Mouse (Mus musculus) limb, embryonic 15.5 days (tissue): ENCODE results near the gene Cd320. TPM values are rescaled to one million over a fixed set of nuclear protein-coding genes. Genes with fewer than 3 reads are reported as not detected.
A peak's percentile ranks its signal among the peaks of the same experiment; 100 is the strongest.
"Not testable (repeated sequence)": the region's sequence is repeated elsewhere in the genome, so short reads cannot be mapped to it uniquely, and the experiment has no call there.

Experiments used
- ATAC-seq: fragments of 200-750 bp; cut with Nextera tagmentation; 2 replicates; pipeline ENCODE4 v1.8.0; 2017; ENCODE audit warnings: low read depth, moderate TSS enrichment; ENCODE audit not compliant: insufficient number of reproducible peaks, low FRiP score, low TSS enrichment
- H3K27ac ChIP-seq: fragments of 300-500 bp; sonication (generic); 2 replicates; pipeline ENCODE4 v1.5.1; 2015; ENCODE audit warnings: moderate library complexity, mild to moderate bottlenecking, inconsistent platforms
- H3K27me3 ChIP-seq: fragments of 300-500 bp; sonication (generic); 2 replicates; pipeline ENCODE4 v1.6.1; 2015; ENCODE audit warnings: inconsistent platforms
- H3K36me3 ChIP-seq: fragments of 300-500 bp; sonication (generic); 2 replicates; pipeline ENCODE4 v1.6.1; 2015; ENCODE audit warnings: inconsistent platforms
- H3K4me1 ChIP-seq: fragments of 300-500 bp; sonication (generic); 2 replicates; pipeline ENCODE4 v1.6.1; 2015; ENCODE audit warnings: inconsistent platforms
- H3K4me2 ChIP-seq: fragments of 300-500 bp; sonication (generic); 2 replicates; pipeline ENCODE4 v1.6.1; 2015; ENCODE audit warnings: mild to moderate bottlenecking, inconsistent platforms
- H3K4me3 ChIP-seq: fragments of 300-500 bp; sonication (generic); 2 replicates; pipeline ENCODE4 v1.5.1; 2015; ENCODE audit warnings: mild to moderate bottlenecking, inconsistent platforms
- H3K9ac ChIP-seq: fragments of 300-500 bp; sonication (generic); 2 replicates; pipeline ENCODE4 v1.6.1; 2015; ENCODE audit warnings: inconsistent platforms
- H3K9me3 ChIP-seq: fragments of 300-500 bp; sonication (generic); 2 replicates; pipeline ENCODE4 v1.6.1; 2016; ENCODE audit warnings: inconsistent platforms
- WGBS: fragments of 180-500 bp; shearing (Covaris S2); methylation state at CpG from one replicate; pipeline ENCODE4 v1.1.7; 2015; 5-methylcytosine and 5-hydroxymethylcytosine counted together
- microRNA-seq: library from miRNA; unstranded; fragments of <30 nt; microRNA quantifications from one replicate; pipeline ENCODE4, GENCODE M21; 2016
- polyA plus RNA-seq: library from polyadenylated mRNA; unstranded; fragments of >200 nt; fragmentation: Nextera tagmentation; extraction: Ambion mirVana; gene quantifications from 2 replicates; pipeline ENCODE4 v1.2.1, GENCODE M21; 2015

Gene Cd320
- polyA plus RNA-seq, 1 experiment from 2014 or later = 53.1 TPM

- peak overlapping the region; percentile 72 for H3K4me2 ChIP-seq
- H3K4me1 ChIP-seq, H3K27me3 ChIP-seq, ATAC-seq, H3K9me3 ChIP-seq: not testable (repeated sequence)
- H3K4me3 ChIP-seq = peak overlapping the region; percentile 63
- H3K27ac ChIP-seq = peak overlapping the region; percentile 30; the same call in 1 of the 2 replicates
- 0% methylated on average over 44 of the region's 44 CpGs for WGBS
- peak overlapping the region; percentile 45 for H3K9ac ChIP-seq
- H3K36me3 ChIP-seq = peaks cover 11% of the 10 kb centered on the region; the same call in 1 of the 2 replicates
Observed at GRCm38 (mm10) chr17:33889941-33890532, 47.1 kb downstream of the Cd320 start.

- WGBS = under 1% methylated on average over 49 of the region's 49 CpGs
- no peaks in the 10 kb centered on the region for H3K9me3 ChIP-seq
- peak within 1 kb of the TSS; percentile 45 for H3K9ac ChIP-seq
- peaks cover 8% of the 10 kb centered on the region; the same call in 1 of the 2 replicates for H3K36me3 ChIP-seq
- H3K4me2 ChIP-seq = peak within 1 kb of the TSS; percentile 72
- H3K4me3 ChIP-seq = peak within 1 kb of the TSS; percentile 63
- peaks cover 8% of the 10 kb centered on the region; the same call in 1 of the 2 replicates for H3K4me1 ChIP-seq
- peak; percentile 99 for ATAC-seq
- H3K27ac ChIP-seq = peak within 1 kb of the TSS; percentile 30; the same call in 1 of the 2 replicates
- no peaks in the 10 kb centered on the region for H3K27me3 ChIP-seq
Observed at GRCm38 (mm10) chr17:33890533-33891059, 47.7 kb downstream of the Cd320 start, which contains the start of gene Kifc1. TSS of gene Kifc1 (minus strand) at chr17:33890661.

- no peak overlapping the region for H3K4me2 ChIP-seq
- WGBS = 64% methylated on average over 2 of the region's 2 CpGs
- no peaks in the 10 kb centered on the region for H3K27me3 ChIP-seq
- no peak overlapping the region for H3K9ac ChIP-seq
- H3K36me3 ChIP-seq = no peaks in the 10 kb centered on the region
- no peak overlapping the region for H3K27ac ChIP-seq
- no peak for ATAC-seq
- peaks cover 8% of the 10 kb centered on the region; the same call in 1 of the 2 replicates for H3K4me1 ChIP-seq
- no peak overlapping the region for H3K4me3 ChIP-seq
- H3K9me3 ChIP-seq = no peaks in the 10 kb centered on the region
Observed at GRCm38 (mm10) chr17:33891357-33891756, 48.5 kb downstream of the Cd320 start.

GRCm38 (mm10) chr17:33891892-33892291, 49.0 kb downstream of the Cd320 start:
- H3K9ac ChIP-seq, ATAC-seq, H3K27me3 ChIP-seq, H3K9me3 ChIP-seq, H3K4me3 ChIP-seq, H3K36me3 ChIP-seq, H3K27ac ChIP-seq, H3K4me1 ChIP-seq, H3K4me2 ChIP-seq: not testable (repeated sequence)
- 68% methylated on average over 6 of the region's 6 CpGs for WGBS

GRCm38 (mm10) chr17:33892429-33892828, 49.5 kb downstream of the Cd320 start:
- H3K4me1 ChIP-seq = peaks cover 8% of the 10 kb centered on the region; the same call in 1 of the 2 replicates
- no peak overlapping the region for H3K4me3 ChIP-seq
- ATAC-seq = no peak
- no peak overlapping the region for H3K9ac ChIP-seq
- H3K9me3 ChIP-seq = no peaks in the 10 kb centered on the region
- H3K27ac ChIP-seq = no peak overlapping the region
- no peak overlapping the region for H3K4me2 ChIP-seq
- no peaks in the 10 kb centered on the region for H3K36me3 ChIP-seq
- 24% methylated on average over 7 of the region's 7 CpGs for WGBS
- H3K27me3 ChIP-seq = no peaks in the 10 kb centered on the region

GRCm38 (mm10) chr17:33893011-33893410, 50.1 kb downstream of the Cd320 start:
- not testable (repeated sequence) for H3K36me3 ChIP-seq, H3K27ac ChIP-seq, H3K4me2 ChIP-seq, H3K4me1 ChIP-seq, H3K9ac ChIP-seq, H3K27me3 ChIP-seq, H3K9me3 ChIP-seq, H3K4me3 ChIP-seq, ATAC-seq
- WGBS = 72% methylated on average over 4 of the region's 4 CpGs

GRCm38 (mm10) chr17:33897114-33897794, 54.4 kb downstream of the Cd320 start:
- Histone ChIP-seq H3K4me1 (no peaks in the 10 kb centered on the region), H3K27ac (no peak overlapping the region), H3K9ac (no peak overlapping the region), H3K4me3 (no peak overlapping the region), H3K27me3 (no peaks in the 10 kb centered on the region), H3K9me3 (no peaks in the 10 kb centered on the region), H3K4me2 (no peak overlapping the region), H3K36me3 (no peaks in the 10 kb centered on the region)
- 44% methylated on average over 6 of the region's 6 CpGs for WGBS
- ATAC-seq = no peak

GRCm38 (mm10) chr17:33898193-33898592, 55.3 kb downstream of the Cd320 start:
- H3K36me3 ChIP-seq, H3K27ac ChIP-seq, H3K9me3 ChIP-seq, H3K4me1 ChIP-seq, H3K4me2 ChIP-seq, H3K4me3 ChIP-seq, ATAC-seq, H3K27me3 ChIP-seq, H3K9ac ChIP-seq: not testable (repeated sequence)
- 76% methylated on average over 4 of the region's 4 CpGs for WGBS

Small RNA genes within 50 kb of the gene (microRNA-seq; reads per million reads assigned to microRNA genes)
- not detected for gene Gm27740

Other genes with a start within 250 kb of the Cd320 start
- 40.5 and 42.4 TPM in 2 replicates for gene Zfp414, start 214.0 kb upstream of the Cd320 start, polyA plus RNA-seq
- 0.27 and 0.34 TPM in 2 replicates for gene Pram1, start 205.0 kb upstream of the Cd320 start, polyA plus RNA-seq
- 274 and 281 TPM in 2 replicates for gene Hnrnpm, start 156.2 kb upstream of the Cd320 start, polyA plus RNA-seq
- gene March2, start 124.4 kb upstream of the Cd320 start, polyA plus RNA-seq = 62.6 and 65.6 TPM in 2 replicates
- 257 and 267 TPM in 2 replicates for gene Rab11b, start 82.6 kb upstream of the Cd320 start, polyA plus RNA-seq
- 53.1 and 62.9 TPM in 2 replicates for gene Angptl4, start 61.3 kb upstream of the Cd320 start, polyA plus RNA-seq
- 29.4 and 32.3 TPM in 2 replicates for gene Kank3, start 32.6 kb upstream of the Cd320 start, polyA plus RNA-seq
- 716 and 1,053 TPM in 2 replicates for gene Rps28, start 18.5 kb upstream of the Cd320 start, polyA plus RNA-seq
- gene Ndufa7, start 18.5 kb upstream of the Cd320 start, polyA plus RNA-seq = 404 and 428 TPM in 2 replicates
- not detected in 2 replicates for gene Gm7029, start 30.7 kb downstream of the Cd320 start, polyA plus RNA-seq
- gene Kifc1, start 47.6 kb downstream of the Cd320 start, polyA plus RNA-seq = 3.5 and 7.7 TPM in 2 replicates
- gene Platr17, start 62.0 kb downstream of the Cd320 start, polyA plus RNA-seq = 0.19 and 0.30 TPM in 2 replicates
- gene Daxx, start 66.3 kb downstream of the Cd320 start, polyA plus RNA-seq = 47.2 and 55.7 TPM in 2 replicates
- 42.1 and 46.3 TPM in 2 replicates for gene Tapbp, start 72.8 kb downstream of the Cd320 start, polyA plus RNA-seq
- gene Zbtb22, start 72.8 kb downstream of the Cd320 start, polyA plus RNA-seq = 14.0 and 15.5 TPM in 2 replicates
- 51.8 and 58.5 TPM in 2 replicates for gene Rgl2, start 86.5 kb downstream of the Cd320 start, polyA plus RNA-seq
- 132 and 139 TPM in 2 replicates for gene Pfdn6, start 97.3 kb downstream of the Cd320 start, polyA plus RNA-seq
- 31.4 and 36.0 TPM in 2 replicates for gene Wdr46, start 97.6 kb downstream of the Cd320 start, polyA plus RNA-seq
- 5.9 and 8.3 TPM in 2 replicates for gene B3galt4, start 108.4 kb downstream of the Cd320 start, polyA plus RNA-seq
- 46.5 and 50.4 TPM in 2 replicates for gene Vps52, start 112.7 kb downstream of the Cd320 start, polyA plus RNA-seq
- gene Rps18, start 112.9 kb downstream of the Cd320 start, polyA plus RNA-seq = 1,572 and 1,837 TPM in 2 replicates
- 25.5 and 31.3 TPM in 2 replicates for gene H2-K1, start 157.3 kb downstream of the Cd320 start, polyA plus RNA-seq
- 18.1 and 18.9 TPM in 2 replicates for gene Ring1, start 181.6 kb downstream of the Cd320 start, polyA plus RNA-seq
- gene H2-Ke6, start 185.0 kb downstream of the Cd320 start, polyA plus RNA-seq = 45.0 and 50.3 TPM in 2 replicates
- 258 and 259 TPM in 2 replicates for gene Slc39a7, start 188.6 kb downstream of the Cd320 start, polyA plus RNA-seq
- 44.4 and 52.5 TPM in 2 replicates for gene Rxrb, start 188.7 kb downstream of the Cd320 start, polyA plus RNA-seq
- 94.4 and 96.5 TPM in 2 replicates for gene Col11a2, start 196.3 kb downstream of the Cd320 start, polyA plus RNA-seq
- 0.61 and 0.79 TPM in 2 replicates for gene H2-Oa, start 249.2 kb downstream of the Cd320 start, polyA plus RNA-seq